Comparison of ENCODE assay signal across 7 mouse cellular contexts in genomic region chr3:7027845-7028244, GRCm38 (mm10).
DNase-seq lines count a peak whose midpoint lies in the region; ATAC-seq and TF ChIP-seq lines count a peak whose summit lies in the region.

No protein-coding gene starts in this region.

- H3K27me3 ChIP-seq in E14TG2a.4 (ENCODE audit: insufficient read depth, low read length) = no peaks in the 10 kb centered on the region
- H3K27me3 ChIP-seq in hindbrain, embryonic 15.5 days = no peaks in the 10 kb centered on the region
- no peaks in the 10 kb centered on the region for H3K27me3 ChIP-seq in neural tube, embryonic 11.5 days (ENCODE audit: control insufficient read depth, insufficient read depth, low read length)

- 20% methylated on average over 5 of the region's 5 CpGs for WGBS in hindbrain, embryonic 15.5 days
- WGBS in neural tube, embryonic 11.5 days = 28% methylated on average over 5 of the region's 5 CpGs

- no peaks in the 10 kb centered on the region for H3K36me3 ChIP-seq in E14TG2a.4 (ENCODE audit: insufficient read depth, low read length)
- H3K36me3 ChIP-seq in hindbrain, embryonic 15.5 days = no peaks in the 10 kb centered on the region
- no peaks in the 10 kb centered on the region for H3K36me3 ChIP-seq in neural tube, embryonic 11.5 days (ENCODE audit: control insufficient read depth, insufficient read depth, low read length)

- H3K9me3 ChIP-seq in E14TG2a.4 (ENCODE audit: low read length) = no peaks in the 10 kb centered on the region
- no peaks in the 10 kb centered on the region for H3K9me3 ChIP-seq in hindbrain, embryonic 15.5 days
- no peaks in the 10 kb centered on the region for H3K9me3 ChIP-seq in neural tube, embryonic 11.5 days (ENCODE audit: control insufficient read depth, low read length)

- no peak overlapping the region for H3K9ac ChIP-seq in hindbrain, embryonic 15.5 days
- no peak overlapping the region for H3K9ac ChIP-seq in neural tube, embryonic 11.5 days (ENCODE audit: low read length)

- H3K4me2 ChIP-seq in hindbrain, embryonic 15.5 days = peak overlapping the region; percentile 26; the same call in 1 of the 2 replicates
- H3K4me2 ChIP-seq in neural tube, embryonic 11.5 days (ENCODE audit: low read depth) = no peak overlapping the region

- peak; percentile 89 for ATAC-seq in hindbrain, embryonic 15.5 days (ENCODE audit: low FRiP score, low read depth)
- peak; percentile 78 for ATAC-seq in neural tube, embryonic 11.5 days (ENCODE audit: insufficient read depth, low FRiP score, low TSS enrichment)
- ATAC-seq in inflammation-experienced regulatory T-cells, adult 6 months = no peak

- no peak overlapping the region for H3K4me3 ChIP-seq in E14TG2a.4 (replicated peaks; ENCODE audit: low read length)
- no peak overlapping the region for H3K4me3 ChIP-seq in hindbrain, embryonic 15.5 days
- no peak overlapping the region for H3K4me3 ChIP-seq in neural tube, embryonic 11.5 days (ENCODE audit: low read depth, low read length)

- DNase-seq in NIH3T3 (ENCODE audit: low read depth) = peak; percentile 69
- peak; percentile 85 for DNase-seq in embryo, embryonic 11 days
- peak; percentile 58 to 63 for DNase-seq in left cerebral cortex, adult 18-20 months (ENCODE audit: low spot score in 2 of 2)
- peak; percentile 68 for DNase-seq in neural tube, embryonic 11.5 days (ENCODE audit: low spot score)

- no peak overlapping the region for H3K27ac ChIP-seq in hindbrain, embryonic 15.5 days (replicated peaks)
- H3K27ac ChIP-seq in neural tube, embryonic 11.5 days (ENCODE audit: low read depth, low read length) = no peak overlapping the region

- TF ChIP-seq CTCF in E14TG2a.4 (conservative IDR thresholded peaks at IDR 0.05; ENCODE audit: low read length) = peak; percentile 85

- no peaks in the 10 kb centered on the region for H3K4me1 ChIP-seq in E14TG2a.4 (replicated peaks; ENCODE audit: low read depth, low read length)
- no peaks in the 10 kb centered on the region for H3K4me1 ChIP-seq in hindbrain, embryonic 15.5 days (replicated peaks)
- H3K4me1 ChIP-seq in neural tube, embryonic 11.5 days (ENCODE audit: control insufficient read depth, insufficient read depth, low read length) = no peaks in the 10 kb centered on the region; the same call in 1 of the 2 replicates
